Mouse (Mus musculus): ENCODE results near the gene Fanci.
A peak's percentile ranks its signal among the peaks of the same experiment; 100 is the strongest.

Fanci gene

DNA sequence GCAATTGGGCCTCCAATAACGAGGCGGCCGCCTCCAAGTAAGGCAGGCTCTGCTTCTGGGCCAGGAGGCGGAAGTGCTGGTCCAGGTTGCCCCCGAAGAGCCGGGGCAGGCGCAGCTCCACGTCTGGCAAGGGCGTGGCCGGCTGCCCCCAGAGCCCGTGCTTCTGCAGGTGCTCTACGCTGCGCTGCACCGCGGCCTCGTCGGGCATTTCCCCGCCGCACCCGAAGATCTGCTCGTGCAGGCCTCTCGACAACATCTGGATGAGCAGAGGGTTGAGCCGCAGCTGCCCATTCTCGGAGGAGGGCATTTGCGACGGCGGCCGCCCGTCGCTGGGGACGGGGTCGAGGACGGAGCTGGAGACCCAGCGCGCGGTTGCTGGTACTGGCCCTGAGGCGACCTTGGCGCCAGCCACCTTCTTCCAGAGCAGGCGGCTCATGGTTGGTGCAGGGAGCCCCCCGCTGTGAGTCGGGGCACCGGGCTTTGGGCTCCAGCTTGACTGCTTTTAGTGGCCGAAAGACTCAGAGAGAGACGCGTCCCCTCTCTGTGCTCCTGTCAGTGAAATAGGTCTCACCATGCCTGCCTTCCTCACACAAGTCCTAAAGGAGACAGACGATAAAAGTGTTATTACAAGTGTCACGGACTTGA, 73.2 kb downstream of the Fanci start:
- peak; percentile 17 for DNase-seq (ENCODE audit: low read depth)

- peak; percentile 50 for DNase-seq (ENCODE audit: low read depth)
These were observed 73.8 kb downstream of the Fanci start for GRCm38 (mm10) chr7:79465461-79466044.

- peak; percentile 99 for DNase-seq (ENCODE audit: low read depth)
These were observed 74.5 kb downstream of the Fanci start, which contains the start of gene Polg for GRCm38 (mm10) chr7:79466053-79466901. Polg (minus strand) TSS chr7:79466362.

- no peak for DNase-seq (ENCODE audit: low read depth)
These were observed 76.2 kb downstream of the Fanci start for GRCm38 (mm10) chr7:79467951-79468350.

DNA sequence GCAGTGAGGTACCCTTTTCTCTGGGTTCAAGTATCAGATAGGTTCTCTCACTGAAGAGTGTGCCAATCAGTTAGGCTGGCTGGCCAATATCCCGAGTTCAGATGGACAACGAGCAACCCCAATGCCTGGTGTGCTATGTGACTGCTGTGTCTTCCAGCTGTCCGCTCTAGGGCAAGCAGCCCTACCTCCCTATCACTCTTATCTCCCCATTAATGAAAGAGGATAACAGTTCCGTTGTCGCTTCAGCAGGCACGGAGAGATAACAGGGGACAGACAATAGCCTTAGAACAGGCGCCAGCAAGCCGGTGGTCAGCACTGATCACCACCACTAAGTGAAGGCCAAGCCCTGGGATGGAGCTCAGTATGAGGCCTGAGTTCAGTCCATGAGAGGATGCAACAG, 77.3 kb downstream of the Fanci start:
- DNase-seq (ENCODE audit: low read depth) = no peak

- no peak for DNase-seq (ENCODE audit: low read depth)
These were observed 78.0 kb downstream of the Fanci start for GRCm38 (mm10) chr7:79469766-79470165.

GRCm38 (mm10) chr7:79470718-79471117, 79.0 kb downstream of the Fanci start:
- no peak for DNase-seq (ENCODE audit: low read depth)

- peak; percentile 24 for DNase-seq (ENCODE audit: low read depth)
These were observed 79.7 kb downstream of the Fanci start for GRCm38 (mm10) chr7:79471436-79471835.

GRCm38 (mm10) chr7:79472792-79473191, 81.1 kb downstream of the Fanci start:
- peak; percentile 31 for DNase-seq (ENCODE audit: low read depth)

DNA sequence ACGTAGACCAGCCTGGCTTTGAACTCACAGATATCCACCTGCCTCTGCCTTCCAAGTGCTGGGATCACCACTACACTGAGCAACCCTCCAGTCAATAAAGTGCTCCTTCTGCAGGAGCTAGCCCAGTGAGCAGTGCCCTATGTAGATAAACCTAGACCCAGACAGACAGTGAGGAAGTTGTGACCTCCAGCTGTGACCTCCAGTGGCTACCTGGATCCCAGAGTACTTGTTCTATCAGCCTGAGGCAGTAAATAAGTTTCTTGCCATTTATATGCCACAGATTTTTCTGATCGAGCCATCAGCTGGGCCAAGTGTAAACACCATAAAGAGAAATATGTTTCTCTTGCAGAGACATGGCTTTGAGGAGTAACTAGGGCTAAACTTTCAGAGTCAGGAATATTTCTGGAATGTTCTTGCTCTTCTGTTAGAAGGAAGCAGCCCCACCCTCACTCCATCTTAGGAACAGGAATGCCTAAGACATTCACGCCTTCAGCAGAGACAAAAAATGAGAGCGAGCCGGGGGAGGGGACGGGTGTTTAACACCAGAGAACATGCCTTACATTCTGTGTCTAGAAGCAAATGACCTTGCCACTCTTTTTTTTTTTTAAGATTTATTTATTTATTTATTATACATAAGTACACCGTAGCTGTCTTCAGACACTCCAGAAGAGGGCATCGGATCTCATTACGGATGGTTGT, 81.9 kb downstream of the Fanci start:
- DNase-seq (ENCODE audit: low read depth) = no peak

DNA sequence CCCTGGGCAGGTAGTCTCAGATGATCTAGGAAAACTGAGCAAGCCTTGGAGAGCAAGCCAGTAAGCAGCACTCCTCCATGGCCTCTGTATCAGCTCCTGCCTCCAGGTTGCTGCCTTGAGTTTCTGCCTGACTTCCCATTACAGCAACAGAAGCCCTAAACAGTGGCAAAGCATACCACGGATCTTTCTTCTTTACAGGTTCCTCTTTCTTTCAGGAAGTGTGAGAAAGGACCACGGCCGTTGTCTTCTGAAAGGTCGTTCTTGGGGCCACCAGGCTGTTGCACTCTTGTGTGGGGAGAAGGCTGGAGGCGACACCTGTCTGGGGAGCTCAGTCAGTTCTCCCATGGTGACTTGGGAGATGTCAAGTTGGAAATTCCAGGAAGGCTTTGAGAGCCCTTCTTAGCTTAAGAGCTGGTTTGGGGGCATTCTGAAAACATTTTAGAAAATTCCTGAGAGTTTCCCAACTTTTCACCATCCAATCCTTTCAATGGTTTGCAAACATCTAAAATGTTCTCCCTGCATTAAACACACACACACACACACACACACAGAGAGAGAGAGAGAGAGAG, 83.2 kb downstream of the Fanci start:
- no peak for DNase-seq (ENCODE audit: low read depth)

GRCm38 (mm10) chr7:79486528-79486927, 94.8 kb downstream of the Fanci start:
- DNase-seq (ENCODE audit: low read depth) = peak; percentile 66

GRCm38 (mm10) chr7:79493915-79494314, 102.2 kb downstream of the Fanci start:
- DNase-seq (ENCODE audit: low read depth) = peak; percentile 79

DNA sequence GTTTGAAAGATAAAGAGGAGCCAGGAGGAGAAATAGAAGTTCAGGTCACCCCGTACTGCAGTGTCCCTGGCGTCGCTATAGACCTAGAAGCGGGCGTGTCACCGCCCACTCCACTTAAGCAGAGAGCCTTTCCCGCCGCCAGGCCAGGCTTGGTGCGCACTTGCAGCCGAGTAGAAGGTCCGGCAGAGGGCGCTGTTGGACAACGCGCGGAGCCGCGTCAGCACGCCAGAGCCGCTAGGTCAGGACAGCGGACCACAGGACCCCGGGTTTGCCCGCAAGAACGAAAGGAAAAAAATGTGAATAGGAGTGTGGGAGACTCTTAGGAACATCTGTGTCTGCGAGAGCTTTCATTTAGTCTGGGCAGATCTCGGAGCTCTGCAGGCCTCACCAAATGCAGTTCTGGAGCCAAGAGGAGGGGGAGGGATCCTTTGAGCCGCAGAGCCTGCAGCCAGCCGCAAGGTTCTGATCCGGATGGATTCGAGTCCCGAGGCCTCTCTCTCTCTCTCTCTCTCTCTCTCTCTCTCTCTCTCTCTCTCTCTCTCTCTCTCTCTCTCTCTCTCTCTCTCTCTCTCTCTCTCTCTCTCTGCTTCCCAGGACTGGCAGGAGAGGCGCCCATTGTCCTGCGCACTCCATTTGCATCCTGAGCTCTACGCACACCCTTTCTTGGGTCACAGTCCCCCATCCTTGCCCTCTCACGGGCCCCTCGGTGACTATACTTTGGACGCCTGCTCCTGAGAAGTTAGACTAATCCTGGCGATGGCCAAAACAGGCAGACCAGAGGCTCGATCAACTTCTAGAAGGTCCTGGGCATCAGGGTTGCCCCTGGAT, 104.5 kb downstream of the Fanci start:
- DNase-seq (ENCODE audit: low read depth) = peak; percentile 93

GRCm38 (mm10) chr7:79496816-79497328, 105.1 kb downstream of the Fanci start:
- DNase-seq (ENCODE audit: low read depth) = no peak

DNA sequence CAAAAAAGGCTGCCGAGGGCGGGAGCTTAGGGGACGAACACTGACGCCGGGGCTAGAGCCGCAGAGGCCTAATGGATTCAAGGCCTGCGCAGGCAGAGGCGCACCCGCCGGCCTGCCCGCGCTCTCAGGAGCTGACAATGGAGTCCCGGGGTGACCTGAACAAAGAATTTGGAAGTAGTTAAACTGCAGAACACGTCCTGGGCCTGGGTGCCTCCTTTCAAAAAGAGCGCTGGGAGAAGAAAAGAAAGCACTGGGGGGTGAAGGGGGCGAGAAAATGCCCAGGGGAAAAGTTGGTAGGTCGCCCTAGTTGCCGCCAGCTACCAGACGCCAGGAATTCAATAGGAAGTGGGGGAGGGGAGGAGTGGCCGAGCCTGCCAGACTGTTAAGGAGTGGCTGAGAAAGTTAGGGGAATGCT, 106.0 kb downstream of the Fanci start:
- DNase-seq (ENCODE audit: low read depth) = no peak

DNA sequence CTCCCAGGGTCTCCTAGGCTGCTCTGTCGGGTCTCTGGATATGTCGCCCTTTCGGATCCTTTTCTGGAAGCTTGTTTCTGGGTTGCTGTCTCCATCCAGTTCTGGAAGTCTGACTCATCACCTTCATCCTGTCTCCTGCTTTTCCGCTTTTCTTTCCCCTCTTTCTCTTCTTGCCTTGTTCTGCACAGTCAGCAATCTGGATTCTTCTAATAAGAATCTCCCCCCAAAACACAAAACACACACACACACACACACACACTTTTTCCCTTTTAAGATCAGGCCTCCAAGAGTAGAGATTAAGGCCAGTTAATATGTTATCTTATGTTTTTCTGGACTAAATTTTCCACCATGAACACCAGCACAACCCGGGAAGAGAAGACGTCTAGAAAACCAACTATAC, 106.6 kb downstream of the Fanci start:
- DNase-seq (ENCODE audit: low read depth) = no peak

DNA sequence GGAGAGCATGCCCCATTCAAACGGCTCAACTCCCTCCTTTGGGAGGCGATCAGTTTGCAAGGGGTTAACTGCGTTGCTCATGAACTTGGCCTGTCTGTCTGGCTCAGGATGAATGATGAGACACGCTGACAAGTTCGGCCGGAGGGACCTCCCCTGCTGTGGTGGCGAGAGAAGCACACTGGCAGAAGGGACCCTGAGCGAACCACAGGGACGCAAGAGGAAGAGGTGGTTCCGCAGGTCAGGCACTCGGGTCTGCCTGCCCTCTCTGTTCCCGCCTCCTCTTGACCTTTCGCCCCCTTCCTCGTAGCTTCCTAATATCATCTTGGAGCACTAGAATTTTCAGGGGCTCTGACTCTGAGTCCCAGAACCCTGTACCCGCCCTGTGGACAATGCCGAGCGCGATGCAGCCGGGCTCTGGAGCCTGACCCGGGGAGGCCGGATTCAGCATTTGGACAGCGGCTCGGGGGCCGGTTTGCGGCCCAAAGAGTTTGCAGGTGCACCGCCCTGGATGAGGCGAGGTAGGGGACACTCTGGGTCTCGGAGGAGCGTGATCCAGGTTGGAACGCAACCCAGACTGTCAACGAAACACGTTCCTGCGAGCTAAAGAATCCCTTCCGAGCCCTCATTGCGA, 107.4 kb downstream of the Fanci start:
- DNase-seq (ENCODE audit: low read depth) = no peak

Measured in NIH3T3 (cell line).